Mouse (Mus musculus): ENCODE measurements around the gene Hydin. TPM values are rescaled to one million over a fixed set of nuclear protein-coding genes. Genes with fewer than 3 reads are reported as not detected.

The Hydin gene
- polyA plus RNA-seq, 1 experiment = not detected

DNA sequence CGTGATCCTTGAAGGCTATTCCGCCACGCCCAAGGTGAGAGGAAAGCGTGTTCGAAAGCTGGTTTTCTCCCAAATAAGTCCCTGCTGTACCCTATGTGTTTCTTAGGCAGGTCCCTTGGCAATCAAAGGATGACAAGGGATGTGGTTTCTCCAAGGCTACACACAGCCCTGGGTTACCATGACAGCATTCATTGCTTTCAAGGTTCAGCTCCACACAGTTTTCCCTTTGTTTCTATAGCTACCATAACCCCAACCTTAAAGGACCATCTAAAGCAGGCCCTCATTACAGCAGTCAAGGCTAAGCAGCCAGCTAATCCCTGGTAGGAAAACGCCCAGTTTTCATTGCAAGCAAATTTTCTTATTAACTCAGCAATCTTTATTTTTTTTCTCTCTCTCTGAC lies 183.7 kb downstream of the Hydin start:
- WGBS = 81% methylated on average over 6 of the region's 6 CpGs
- H3K4me1 ChIP-seq (ENCODE audit: control insufficient read depth, insufficient read depth, low read length) = no peaks in the 10 kb centered on the region
- no peak overlapping the region for H3K27ac ChIP-seq (ENCODE audit: insufficient read depth, low read depth, low read length)
- TF ChIP-seq CTCF (IDR thresholded peaks at IDR 0.05; ENCODE audit: insufficient read depth, low read depth, low read length) (no peak), POLR2A (IDR thresholded peaks at IDR 0.05; ENCODE audit: insufficient read depth, low read depth, low read length) (no peak)
- H3K4me3 ChIP-seq (ENCODE audit: insufficient read depth, low read depth, low read length) = no peak overlapping the region

DNA sequence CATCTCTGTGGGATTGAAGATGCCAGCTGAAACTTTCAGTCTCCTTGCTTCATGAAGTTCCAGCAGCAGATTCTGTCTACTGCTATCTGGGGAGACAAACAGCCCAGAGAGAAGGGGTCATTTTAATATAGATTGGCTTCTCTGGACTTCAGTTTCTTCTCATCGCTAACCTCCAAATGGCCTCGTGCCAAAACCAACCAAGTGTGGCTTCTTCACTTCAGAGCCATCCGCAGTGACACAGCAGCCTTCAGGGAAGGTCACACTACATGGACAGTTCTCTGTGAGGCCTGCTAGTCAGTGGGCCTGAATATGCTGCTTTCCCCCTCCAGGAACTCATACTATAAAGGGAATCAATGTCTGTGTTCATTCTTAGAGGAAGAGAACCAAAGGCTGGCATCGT lies 187.7 kb downstream of the Hydin start:
- H3K4me3 ChIP-seq (ENCODE audit: insufficient read depth, low read depth, low read length) = no peak overlapping the region
- 84% methylated on average over 4 of the region's 4 CpGs for WGBS
- no peak overlapping the region for H3K27ac ChIP-seq (ENCODE audit: insufficient read depth, low read depth, low read length)
- TF ChIP-seq POLR2A (IDR thresholded peaks at IDR 0.05; ENCODE audit: insufficient read depth, low read depth, low read length) = no peak
- TF ChIP-seq CTCF (IDR thresholded peaks at IDR 0.05; ENCODE audit: insufficient read depth, low read depth, low read length) = no peak
- H3K4me1 ChIP-seq (ENCODE audit: control insufficient read depth, insufficient read depth, low read length) = no peaks in the 10 kb centered on the region

DNA sequence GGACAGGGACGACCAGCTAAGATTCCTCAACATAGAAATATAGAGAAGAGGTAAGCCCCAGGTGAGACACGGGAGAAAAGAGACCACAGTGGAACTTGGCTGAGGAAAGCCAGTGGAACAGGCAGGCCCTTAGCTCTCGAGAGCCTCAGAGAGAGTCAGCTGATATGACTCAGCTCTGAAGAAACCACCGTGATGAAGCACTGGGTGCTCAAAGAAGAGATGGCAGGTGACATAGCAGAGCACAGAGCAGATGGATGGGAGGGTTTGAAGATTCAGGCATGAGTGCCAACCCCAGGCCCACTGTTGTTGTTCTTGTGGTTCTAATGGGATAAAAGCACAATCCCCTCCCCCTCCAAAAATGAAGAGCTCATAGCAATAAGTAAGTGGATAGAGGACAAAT lies 190.6 kb downstream of the Hydin start:
- Histone ChIP-seq H3K4me1 (ENCODE audit: control insufficient read depth, insufficient read depth, low read length) (no peaks in the 10 kb centered on the region), H3K27ac (ENCODE audit: insufficient read depth, low read depth, low read length) (no peak overlapping the region), H3K4me3 (ENCODE audit: insufficient read depth, low read depth, low read length) (no peak overlapping the region)
- no peak for TF ChIP-seq CTCF (IDR thresholded peaks at IDR 0.05; ENCODE audit: insufficient read depth, low read depth, low read length)
- no peak for TF ChIP-seq POLR2A (IDR thresholded peaks at IDR 0.05; ENCODE audit: insufficient read depth, low read depth, low read length)
- 81% methylated on average over 4 of the region's 4 CpGs for WGBS

DNA sequence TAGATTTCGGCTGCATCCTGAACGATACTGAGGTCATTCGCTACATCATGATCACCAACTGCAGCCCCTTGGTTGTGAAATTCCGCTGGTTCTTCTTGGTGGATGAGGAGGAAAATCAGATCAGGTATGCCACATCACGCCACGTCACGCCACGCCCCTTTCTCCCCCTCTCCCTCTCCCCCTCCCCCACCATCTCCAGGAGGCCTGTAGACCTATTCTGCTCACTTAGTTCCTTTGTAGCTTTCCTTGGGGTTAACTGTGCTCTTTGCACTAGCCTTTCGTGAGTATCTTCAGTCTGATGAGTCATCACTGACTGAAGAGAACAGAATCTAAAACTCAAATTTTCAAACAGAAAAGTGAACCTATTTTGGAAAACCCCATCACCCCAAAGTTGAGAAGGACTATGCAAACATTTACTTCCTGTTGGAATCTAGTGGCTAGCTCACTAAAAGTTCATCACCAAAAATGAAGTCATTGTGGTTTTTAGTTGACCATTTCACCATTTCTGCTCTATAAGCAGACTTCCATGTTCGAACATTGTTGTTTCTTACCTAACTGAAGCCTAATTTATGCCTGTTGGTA lies 195.9 kb downstream of the Hydin start:
- H3K4me3 ChIP-seq (ENCODE audit: insufficient read depth, low read depth, low read length) = no peak overlapping the region
- H3K27ac ChIP-seq (ENCODE audit: insufficient read depth, low read depth, low read length) = no peak overlapping the region
- TF ChIP-seq POLR2A (IDR thresholded peaks at IDR 0.05; ENCODE audit: insufficient read depth, low read depth, low read length) = no peak
- no peaks in the 10 kb centered on the region for H3K4me1 ChIP-seq (ENCODE audit: control insufficient read depth, insufficient read depth, low read length)
- 89% methylated on average over 10 of the region's 10 CpGs for WGBS

DNA sequence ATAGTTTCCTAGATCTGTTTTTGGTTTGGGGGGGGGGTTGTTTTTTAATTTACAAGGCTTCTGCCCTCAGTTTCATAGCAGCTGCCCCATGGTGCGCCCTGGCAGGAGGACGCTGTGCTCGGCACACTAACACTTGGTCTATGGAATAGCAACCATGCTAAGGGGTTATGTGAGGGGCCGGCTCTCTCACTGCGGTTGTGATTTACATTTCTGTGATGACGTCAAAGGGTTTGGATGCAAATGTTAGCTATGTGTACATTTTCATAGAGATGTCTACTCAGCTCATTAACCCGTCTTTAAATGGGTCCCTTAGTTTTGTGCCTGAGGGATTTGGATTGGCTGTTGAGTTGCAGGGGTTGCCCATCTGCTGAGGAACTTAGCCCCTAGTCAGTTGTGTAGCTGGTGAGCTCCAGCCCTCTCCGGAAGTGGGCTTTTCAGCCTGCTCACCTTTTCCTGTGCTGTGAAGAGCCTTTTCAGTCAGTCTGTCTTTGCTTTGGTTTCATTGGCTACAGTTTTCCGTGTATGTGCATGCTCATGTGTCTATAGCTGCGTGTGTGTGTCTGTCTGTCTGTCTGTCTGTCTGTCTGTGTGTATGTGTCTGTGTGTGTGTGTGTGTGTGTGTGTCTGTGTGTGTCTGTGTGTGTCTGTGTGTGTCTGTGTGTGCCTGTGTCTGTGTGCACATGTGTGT lies 197.1 kb downstream of the Hydin start:
- TF ChIP-seq POLR2A (IDR thresholded peaks at IDR 0.05; ENCODE audit: insufficient read depth, low read depth, low read length) = no peak
- TF ChIP-seq CTCF (IDR thresholded peaks at IDR 0.05; ENCODE audit: insufficient read depth, low read depth, low read length) = no peak
- Histone ChIP-seq H3K27ac (ENCODE audit: insufficient read depth, low read depth, low read length) (no peak overlapping the region), H3K4me1 (ENCODE audit: control insufficient read depth, insufficient read depth, low read length) (no peaks in the 10 kb centered on the region), H3K4me3 (ENCODE audit: insufficient read depth, low read depth, low read length) (no peak overlapping the region)
- 89% methylated on average over 10 of the region's 10 CpGs for WGBS

DNA sequence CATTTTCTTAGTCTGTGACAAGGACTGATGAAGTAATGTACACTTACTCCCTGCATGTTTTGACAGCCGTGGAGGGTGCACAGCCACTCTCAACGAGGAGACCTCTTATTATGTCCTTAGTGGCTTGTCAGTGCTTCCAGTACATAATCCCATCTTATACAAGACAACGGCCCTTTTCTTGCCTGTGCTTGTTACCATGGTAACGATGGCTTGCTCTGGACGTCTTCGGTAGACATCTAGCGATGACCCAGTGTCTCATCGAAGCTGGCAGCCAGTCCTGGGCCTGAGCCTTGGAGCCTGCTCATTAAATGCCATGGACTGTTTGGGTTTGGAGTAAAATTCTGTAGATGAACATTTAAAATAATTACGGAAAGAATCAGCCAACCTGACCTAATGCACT lies 198.8 kb downstream of the Hydin start:
- TF ChIP-seq CTCF (IDR thresholded peaks at IDR 0.05; ENCODE audit: insufficient read depth, low read depth, low read length) (no peak), POLR2A (IDR thresholded peaks at IDR 0.05; ENCODE audit: insufficient read depth, low read depth, low read length) (no peak)
- 36% methylated on average over 9 of the region's 9 CpGs for WGBS
- H3K27ac ChIP-seq (ENCODE audit: insufficient read depth, low read depth, low read length) = no peak overlapping the region
- no peaks in the 10 kb centered on the region for H3K4me1 ChIP-seq (ENCODE audit: control insufficient read depth, insufficient read depth, low read length)
- H3K4me3 ChIP-seq (ENCODE audit: insufficient read depth, low read depth, low read length) = no peak overlapping the region

DNA sequence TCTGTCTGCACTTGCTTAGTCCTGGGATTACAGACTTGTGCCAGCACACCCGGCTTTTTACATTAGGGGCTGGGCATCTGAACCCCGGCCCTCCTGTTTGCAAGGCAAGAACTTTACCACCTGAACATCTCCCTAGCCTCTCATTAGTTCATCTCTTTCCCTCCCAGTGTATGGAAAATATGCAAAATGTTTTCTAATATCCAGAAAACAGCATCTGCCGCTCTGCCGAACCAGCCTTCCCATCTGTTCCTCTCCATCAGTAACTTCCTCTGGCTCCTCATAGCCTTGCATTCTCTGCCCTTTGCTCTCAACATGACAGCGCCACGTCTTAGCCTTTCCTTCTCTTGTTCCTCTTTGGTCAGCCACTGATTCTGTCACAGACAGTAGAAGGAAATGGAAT lies 210.5 kb downstream of the Hydin start:
- 90% methylated on average over 6 of the region's 6 CpGs for WGBS
- H3K27ac ChIP-seq (ENCODE audit: insufficient read depth, low read depth, low read length) = no peak overlapping the region
- no peak for TF ChIP-seq CTCF (IDR thresholded peaks at IDR 0.05; ENCODE audit: insufficient read depth, low read depth, low read length)
- TF ChIP-seq POLR2A (IDR thresholded peaks at IDR 0.05; ENCODE audit: insufficient read depth, low read depth, low read length) = no peak
- peaks cover under 1% of the 10 kb centered on the region; the same call in 1 of the 2 replicates for H3K4me1 ChIP-seq (ENCODE audit: control insufficient read depth, insufficient read depth, low read length)
- no peak overlapping the region for H3K4me3 ChIP-seq (ENCODE audit: insufficient read depth, low read depth, low read length)

DNA sequence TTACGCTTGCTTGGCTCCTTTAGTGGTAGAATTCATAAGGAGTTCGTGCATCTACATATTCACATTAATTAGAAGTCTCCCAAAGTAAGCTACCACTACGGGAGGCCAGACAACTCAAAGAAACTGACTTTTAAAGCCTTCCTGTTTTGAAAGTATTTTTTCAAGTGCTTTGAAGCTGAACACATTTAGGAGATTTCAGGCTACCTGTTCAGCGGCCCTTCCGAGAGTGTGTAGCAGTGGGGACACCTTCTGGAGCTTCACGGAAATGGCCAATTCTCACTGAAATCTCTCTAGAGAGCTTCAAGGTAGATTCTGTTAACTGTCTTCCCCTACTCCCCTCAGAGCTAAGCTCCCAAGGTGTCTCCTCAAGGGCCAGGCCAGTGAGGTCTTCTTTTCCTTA lies 211.8 kb downstream of the Hydin start:
- no peak overlapping the region for H3K27ac ChIP-seq (ENCODE audit: insufficient read depth, low read depth, low read length)
- no peak for TF ChIP-seq POLR2A (IDR thresholded peaks at IDR 0.05; ENCODE audit: insufficient read depth, low read depth, low read length)
- no peak for TF ChIP-seq CTCF (IDR thresholded peaks at IDR 0.05; ENCODE audit: insufficient read depth, low read depth, low read length)
- WGBS = 21% methylated on average over 6 of the region's 6 CpGs
- H3K4me1 ChIP-seq (ENCODE audit: control insufficient read depth, insufficient read depth, low read length) = peaks cover 3% of the 10 kb centered on the region; the same call in 1 of the 2 replicates
- H3K4me3 ChIP-seq (ENCODE audit: insufficient read depth, low read depth, low read length) = no peak overlapping the region

DNA sequence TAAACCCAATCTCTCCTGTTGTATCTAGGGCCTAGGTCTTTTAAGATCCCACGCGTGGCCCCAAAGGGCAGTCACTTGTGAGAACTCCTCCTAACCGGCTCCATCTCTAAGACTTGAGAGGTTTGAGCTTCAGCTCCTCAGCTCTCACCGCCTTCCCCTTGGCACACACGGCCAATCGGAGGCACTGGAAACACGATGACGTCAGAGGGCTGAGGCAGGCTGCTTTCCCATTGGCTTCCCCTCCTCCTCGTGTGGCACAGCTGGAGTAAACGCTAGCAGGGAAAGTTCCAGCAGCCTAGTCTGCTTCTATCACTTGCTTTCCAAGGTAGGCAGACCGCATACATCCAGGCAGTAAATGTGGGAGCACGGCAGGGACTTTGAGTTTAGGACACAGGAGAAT lies 212.6 kb downstream of the Hydin start:
- peaks cover 3% of the 10 kb centered on the region; the same call in 1 of the 2 replicates for H3K4me1 ChIP-seq (ENCODE audit: control insufficient read depth, insufficient read depth, low read length)
- H3K4me3 ChIP-seq (ENCODE audit: insufficient read depth, low read depth, low read length) = no peak overlapping the region
- H3K27ac ChIP-seq (ENCODE audit: insufficient read depth, low read depth, low read length) = no peak overlapping the region
- TF ChIP-seq CTCF (IDR thresholded peaks at IDR 0.05; ENCODE audit: insufficient read depth, low read depth, low read length) (no peak), POLR2A (IDR thresholded peaks at IDR 0.05; ENCODE audit: insufficient read depth, low read depth, low read length) (no peak)
- WGBS = 73% methylated on average over 12 of the region's 12 CpGs

Data from olfactory bulb, adult 2 months (tissue).